Mouse (Mus musculus): ENCODE measurements around the gene 9530053A07Rik. TPM values are rescaled to one million over a fixed set of nuclear protein-coding genes. Genes with fewer than 3 reads are reported as not detected.
A peak's percentile ranks its signal among the peaks of the same experiment; 100 is the strongest.
"Not testable (repeated sequence)": the region's sequence is repeated elsewhere in the genome, so short reads cannot be mapped to it uniquely, and the experiment has no call there.

9530053A07Rik gene
- polyA plus RNA-seq, 1 experiment from 2014 or later, result not detected

GRCm38 (mm10) chr7:28114648-28115047 is 14.6 kb upstream of the 9530053A07Rik start:
- H3K36me3 ChIP-seq (ENCODE audit: control insufficient read depth, insufficient read depth, low read length), result no peaks in the 10 kb centered on the region
- no peaks in the 10 kb centered on the region for H3K9me3 ChIP-seq (ENCODE audit: control insufficient read depth, low read length)
- 59% methylated on average over 2 of the region's 2 CpGs for WGBS
- no peaks in the 10 kb centered on the region for H3K27me3 ChIP-seq (replicated peaks; ENCODE audit: control insufficient read depth, insufficient read depth, low read length)
- ATAC-seq (replicated peaks; ENCODE audit: low FRiP score), result no peak
- H3K4me3 ChIP-seq (ENCODE audit: low read depth, low read length), result no peak overlapping the region
- no peak overlapping the region for H3K4me2 ChIP-seq
- H3K4me1 ChIP-seq (replicated peaks; ENCODE audit: control insufficient read depth, insufficient read depth, low read length), result no peaks in the 10 kb centered on the region
- no peak overlapping the region for H3K27ac ChIP-seq (ENCODE audit: low read depth, low read length)
- H3K9ac ChIP-seq (ENCODE audit: low read depth, low read length), result no peak overlapping the region
- no peak for DNase-seq (ENCODE audit: low spot score)

- H3K4me2 ChIP-seq, result no peak overlapping the region
- no peak overlapping the region for H3K27ac ChIP-seq (ENCODE audit: low read depth, low read length)
- ATAC-seq (replicated peaks; ENCODE audit: low FRiP score), result no peak
- WGBS, result 61% methylated on average over 5 of the region's 5 CpGs
- no peak overlapping the region for H3K4me3 ChIP-seq (ENCODE audit: low read depth, low read length)
- H3K36me3 ChIP-seq (ENCODE audit: control insufficient read depth, insufficient read depth, low read length), result no peaks in the 10 kb centered on the region
- H3K9ac ChIP-seq (ENCODE audit: low read depth, low read length), result no peak overlapping the region
- peaks cover 2% of the 10 kb centered on the region; the same call in 1 of the 2 replicates for H3K9me3 ChIP-seq (ENCODE audit: control insufficient read depth, low read length)
- H3K4me1 ChIP-seq (replicated peaks; ENCODE audit: control insufficient read depth, insufficient read depth, low read length), result no peaks in the 10 kb centered on the region
- no peak for DNase-seq (ENCODE audit: low spot score)
- no peaks in the 10 kb centered on the region for H3K27me3 ChIP-seq (replicated peaks; ENCODE audit: control insufficient read depth, insufficient read depth, low read length)
These were observed 8.3 kb downstream of the 9530053A07Rik start for GRCm38 (mm10) chr7:28137613-28138012.

GRCm38 (mm10) chr7:28148263-28148662 is 19.0 kb downstream of the 9530053A07Rik start:
- H3K4me3 ChIP-seq (ENCODE audit: low read depth, low read length), result no peak overlapping the region
- peak; percentile 67 for DNase-seq (ENCODE audit: low spot score)
- no peak overlapping the region for H3K4me2 ChIP-seq
- no peak for ATAC-seq (replicated peaks; ENCODE audit: low FRiP score)
- H3K9ac ChIP-seq (ENCODE audit: low read depth, low read length), result no peak overlapping the region
- H3K4me1 ChIP-seq (replicated peaks; ENCODE audit: control insufficient read depth, insufficient read depth, low read length), result no peaks in the 10 kb centered on the region
- 17% methylated on average over 3 of the region's 3 CpGs for WGBS
- H3K27ac ChIP-seq (ENCODE audit: low read depth, low read length), result no peak overlapping the region
- no peaks in the 10 kb centered on the region for H3K27me3 ChIP-seq (replicated peaks; ENCODE audit: control insufficient read depth, insufficient read depth, low read length)
- no peaks in the 10 kb centered on the region for H3K36me3 ChIP-seq (ENCODE audit: control insufficient read depth, insufficient read depth, low read length)
- no peaks in the 10 kb centered on the region for H3K9me3 ChIP-seq (ENCODE audit: control insufficient read depth, low read length)

- Histone ChIP-seq H3K4me2 (no peak overlapping the region), H3K4me1 (replicated peaks; ENCODE audit: control insufficient read depth, insufficient read depth, low read length) (no peaks in the 10 kb centered on the region), H3K4me3 (ENCODE audit: low read depth, low read length) (no peak overlapping the region), H3K9ac (ENCODE audit: low read depth, low read length) (no peak overlapping the region), H3K36me3 (ENCODE audit: control insufficient read depth, insufficient read depth, low read length) (no peaks in the 10 kb centered on the region), H3K27me3 (replicated peaks; ENCODE audit: control insufficient read depth, insufficient read depth, low read length) (no peaks in the 10 kb centered on the region), H3K9me3 (ENCODE audit: control insufficient read depth, low read length) (no peaks in the 10 kb centered on the region), H3K27ac (ENCODE audit: low read depth, low read length) (no peak overlapping the region)
- DNase-seq (ENCODE audit: low spot score) (no peak), ATAC-seq (replicated peaks; ENCODE audit: low FRiP score) (no peak)
- WGBS, result 78% methylated on average over 1 of the region's 1 CpGs
These were observed 20.6 kb downstream of the 9530053A07Rik start for GRCm38 (mm10) chr7:28149841-28150240.

GRCm38 (mm10) chr7:28151584-28152221 is 22.4 kb downstream of the 9530053A07Rik start:
- H3K4me3 ChIP-seq (ENCODE audit: low read depth, low read length), result no peak overlapping the region
- no peaks in the 10 kb centered on the region for H3K4me1 ChIP-seq (replicated peaks; ENCODE audit: control insufficient read depth, insufficient read depth, low read length)
- H3K9me3 ChIP-seq (ENCODE audit: control insufficient read depth, low read length), result no peaks in the 10 kb centered on the region
- no peak overlapping the region for H3K9ac ChIP-seq (ENCODE audit: low read depth, low read length)
- no peak overlapping the region for H3K27ac ChIP-seq (ENCODE audit: low read depth, low read length)
- no peak for ATAC-seq (replicated peaks; ENCODE audit: low FRiP score)
- no peaks in the 10 kb centered on the region for H3K36me3 ChIP-seq (ENCODE audit: control insufficient read depth, insufficient read depth, low read length)
- no peak overlapping the region; the same call in 1 of the 2 replicates for H3K4me2 ChIP-seq
- peak; percentile 43 for DNase-seq (ENCODE audit: low spot score)
- WGBS, result 14% methylated on average over 13 of the region's 13 CpGs
- H3K27me3 ChIP-seq (replicated peaks; ENCODE audit: control insufficient read depth, insufficient read depth, low read length), result no peaks in the 10 kb centered on the region

GRCm38 (mm10) chr7:28153595-28153994 is 24.3 kb downstream of the 9530053A07Rik start:
- H3K9me3 ChIP-seq (ENCODE audit: control insufficient read depth, low read length); ATAC-seq (replicated peaks; ENCODE audit: low FRiP score): not testable (repeated sequence)
- 44% methylated on average over 5 of the region's 5 CpGs for WGBS

GRCm38 (mm10) chr7:28159292-28159691 is 30.0 kb downstream of the 9530053A07Rik start:
- H3K4me3 ChIP-seq (ENCODE audit: low read depth, low read length), result no peak overlapping the region
- no peak overlapping the region for H3K4me2 ChIP-seq
- ATAC-seq (replicated peaks; ENCODE audit: low FRiP score), result no peak
- H3K27me3 ChIP-seq (replicated peaks; ENCODE audit: control insufficient read depth, insufficient read depth, low read length), result no peaks in the 10 kb centered on the region
- no peak overlapping the region for H3K9ac ChIP-seq (ENCODE audit: low read depth, low read length)
- H3K36me3 ChIP-seq (ENCODE audit: control insufficient read depth, insufficient read depth, low read length), result no peaks in the 10 kb centered on the region
- H3K4me1 ChIP-seq (replicated peaks; ENCODE audit: control insufficient read depth, insufficient read depth, low read length), result no peaks in the 10 kb centered on the region
- no peaks in the 10 kb centered on the region for H3K9me3 ChIP-seq (ENCODE audit: control insufficient read depth, low read length)
- 44% methylated on average over 6 of the region's 6 CpGs for WGBS
- no peak for DNase-seq (ENCODE audit: low spot score)
- no peak overlapping the region for H3K27ac ChIP-seq (ENCODE audit: low read depth, low read length)

More at GRCm38 (mm10) chr7:28153595-28153994, 24.3 kb downstream of the 9530053A07Rik start:
- not testable (repeated sequence) for H3K4me3 ChIP-seq (ENCODE audit: low read depth, low read length); H3K9ac ChIP-seq (ENCODE audit: low read depth, low read length); H3K4me1 ChIP-seq (replicated peaks; ENCODE audit: control insufficient read depth, insufficient read depth, low read length); H3K4me2 ChIP-seq; H3K36me3 ChIP-seq (ENCODE audit: control insufficient read depth, insufficient read depth, low read length); H3K27ac ChIP-seq (ENCODE audit: low read depth, low read length); DNase-seq (ENCODE audit: low spot score); H3K27me3 ChIP-seq (replicated peaks; ENCODE audit: control insufficient read depth, insufficient read depth, low read length)

GRCm38 (mm10) chr7:28159893-28160292 is 30.6 kb downstream of the 9530053A07Rik start:
- Histone ChIP-seq H3K4me1 (replicated peaks; ENCODE audit: control insufficient read depth, insufficient read depth, low read length) (no peaks in the 10 kb centered on the region), H3K9ac (ENCODE audit: low read depth, low read length) (no peak overlapping the region), H3K36me3 (ENCODE audit: control insufficient read depth, insufficient read depth, low read length) (no peaks in the 10 kb centered on the region), H3K4me3 (ENCODE audit: low read depth, low read length) (no peak overlapping the region), H3K4me2 (no peak overlapping the region), H3K9me3 (ENCODE audit: control insufficient read depth, low read length) (no peaks in the 10 kb centered on the region), H3K27me3 (replicated peaks; ENCODE audit: control insufficient read depth, insufficient read depth, low read length) (no peaks in the 10 kb centered on the region), H3K27ac (ENCODE audit: low read depth, low read length) (no peak overlapping the region)
- no peak for ATAC-seq (replicated peaks; ENCODE audit: low FRiP score)
- WGBS, result 80% methylated on average over 3 of the region's 3 CpGs
- DNase-seq (ENCODE audit: low spot score), result no peak

GRCm38 (mm10) chr7:28161163-28161749 is 32.0 kb downstream of the 9530053A07Rik start:
- Histone ChIP-seq H3K9ac (ENCODE audit: low read depth, low read length) (no peak overlapping the region), H3K4me1 (replicated peaks; ENCODE audit: control insufficient read depth, insufficient read depth, low read length) (no peaks in the 10 kb centered on the region), H3K4me3 (ENCODE audit: low read depth, low read length) (no peak overlapping the region), H3K4me2 (no peak overlapping the region), H3K9me3 (ENCODE audit: control insufficient read depth, low read length) (peaks cover 3% of the 10 kb centered on the region), H3K36me3 (ENCODE audit: control insufficient read depth, insufficient read depth, low read length) (no peaks in the 10 kb centered on the region), H3K27me3 (replicated peaks; ENCODE audit: control insufficient read depth, insufficient read depth, low read length) (no peaks in the 10 kb centered on the region), H3K27ac (ENCODE audit: low read depth, low read length) (no peak overlapping the region)
- DNase-seq (ENCODE audit: low spot score), result no peak
- 57% methylated on average over 9 of the region's 9 CpGs for WGBS
- ATAC-seq (replicated peaks; ENCODE audit: low FRiP score), result no peak
